Mouse (Mus musculus) midbrain, embryonic 10.5 days (tissue): ENCODE measurements around the gene Aak1. TPM values are rescaled to one million over a fixed set of nuclear protein-coding genes. Genes with fewer than 3 reads are reported as not detected.

ENCODE experiments used
- DNase-seq: peaks from one replicate; pipeline ENCODE4 v3.0.0-alpha.2; 2017; ENCODE audit warnings: low spot score
- H3K27ac ChIP-seq: fragments of 300-500 bp; sonication (generic); replicated peaks from 2 replicates; pipeline ENCODE4 v1.5.1; 2016; ENCODE audit warnings: mild to moderate bottlenecking
- H3K27me3 ChIP-seq: fragments of 300-500 bp; sonication (generic); 2 replicates; pipeline ENCODE4 v1.6.1; 2016; ENCODE audit warnings: low read depth, mild to moderate bottlenecking; ENCODE audit not compliant: poor library complexity, severe bottlenecking
- H3K36me3 ChIP-seq: fragments of 300-500 bp; sonication (generic); 2 replicates; pipeline ENCODE4 v1.6.1; 2016; ENCODE audit warnings: mild to moderate bottlenecking, moderate library complexity
- H3K4me1 ChIP-seq: fragments of 300-500 bp; sonication (generic); 2 replicates; pipeline ENCODE4 v1.6.1; 2016
- H3K4me3 ChIP-seq: fragments of 300-500 bp; sonication (generic); 2 replicates; pipeline ENCODE4 v1.5.1; 2016; ENCODE audit warnings: mild to moderate bottlenecking, moderate library complexity
- H3K9me3 ChIP-seq: fragments of 300-500 bp; sonication (generic); replicated peaks from 2 replicates; pipeline ENCODE4 v1.6.1; 2016; ENCODE audit warnings: mild to moderate bottlenecking
- WGBS: fragments of 180-500 bp; shearing (Covaris S2); methylation state at CpG from one replicate; pipeline ENCODE4 v1.1.7; 2016; 5-methylcytosine and 5-hydroxymethylcytosine counted together
- polyA plus RNA-seq: library from polyadenylated mRNA; unstranded; fragments of >200 nt; fragmentation: Nextera tagmentation; extraction: Ambion mirVana; gene quantifications from 2 replicates; pipeline ENCODE4 v1.2.1, GENCODE M21; 2016

Aak1 gene
- polyA plus RNA-seq, 1 experiment from 2014 or later: 10.2 TPM

DNA sequence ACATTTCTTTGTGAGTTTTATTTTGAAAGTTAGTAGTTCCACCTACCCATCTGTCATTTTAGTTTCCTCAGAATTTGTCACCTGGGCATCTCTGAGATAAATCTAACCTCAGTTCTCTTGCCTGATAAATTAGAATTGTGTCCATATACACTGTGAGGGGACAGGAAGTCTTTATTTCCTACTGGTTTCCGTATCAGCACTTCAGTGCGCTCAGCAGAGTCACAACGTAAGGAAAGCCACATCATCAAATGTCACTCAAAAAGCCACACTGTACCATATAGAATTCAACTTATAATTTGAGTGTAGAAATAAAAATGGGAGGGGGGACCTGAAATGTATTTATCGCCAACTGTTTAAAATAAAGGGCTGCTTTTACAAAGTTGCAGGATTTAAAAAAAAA is 144.9 kb downstream of the Aak1 start:
- 89% methylated on average over 4 of the region's 4 CpGs for WGBS
- Histone ChIP-seq H3K27ac (no peak overlapping the region), H3K27me3 (no peaks in the 10 kb centered on the region), H3K4me1 (no peaks in the 10 kb centered on the region), H3K36me3 (peaks cover 44% of the 10 kb centered on the region), H3K9me3 (no peaks in the 10 kb centered on the region), H3K4me3 (no peak overlapping the region)
- no peak for DNase-seq

- no peak for DNase-seq
- H3K4me1 ChIP-seq: no peaks in the 10 kb centered on the region
- H3K36me3 ChIP-seq: peaks cover 42% of the 10 kb centered on the region
- no peak overlapping the region for H3K4me3 ChIP-seq
- H3K27me3 ChIP-seq: no peaks in the 10 kb centered on the region
- no peaks in the 10 kb centered on the region for H3K9me3 ChIP-seq
- WGBS: 87% methylated on average over 5 of the region's 5 CpGs
- H3K27ac ChIP-seq: no peak overlapping the region
Measured at GRCm38 (mm10) chr6:86996629-86997307, 147.5 kb downstream of the Aak1 start.

- H3K9me3 ChIP-seq: no peaks in the 10 kb centered on the region
Measured at GRCm38 (mm10) chr6:86997360-86997759, 148.0 kb downstream of the Aak1 start.

GRCm38 (mm10) chr6:87001995-87002394 is 152.7 kb downstream of the Aak1 start:
- Histone ChIP-seq H3K4me3 (no peak overlapping the region), H3K27ac (no peak overlapping the region), H3K4me1 (no peaks in the 10 kb centered on the region), H3K9me3 (no peaks in the 10 kb centered on the region), H3K27me3 (no peaks in the 10 kb centered on the region), H3K36me3 (peaks cover 22% of the 10 kb centered on the region)
- WGBS: 94% methylated on average over 6 of the region's 6 CpGs
- DNase-seq: no peak

More at GRCm38 (mm10) chr6:86997360-86997759, 148.0 kb downstream of the Aak1 start:
- no peaks in the 10 kb centered on the region for H3K4me1 ChIP-seq
- H3K27me3 ChIP-seq: no peaks in the 10 kb centered on the region
- no peak for DNase-seq
- H3K36me3 ChIP-seq: peaks cover 42% of the 10 kb centered on the region
- no peak overlapping the region for H3K4me3 ChIP-seq
- 94% methylated on average over 6 of the region's 6 CpGs for WGBS
- H3K27ac ChIP-seq: no peak overlapping the region

DNA sequence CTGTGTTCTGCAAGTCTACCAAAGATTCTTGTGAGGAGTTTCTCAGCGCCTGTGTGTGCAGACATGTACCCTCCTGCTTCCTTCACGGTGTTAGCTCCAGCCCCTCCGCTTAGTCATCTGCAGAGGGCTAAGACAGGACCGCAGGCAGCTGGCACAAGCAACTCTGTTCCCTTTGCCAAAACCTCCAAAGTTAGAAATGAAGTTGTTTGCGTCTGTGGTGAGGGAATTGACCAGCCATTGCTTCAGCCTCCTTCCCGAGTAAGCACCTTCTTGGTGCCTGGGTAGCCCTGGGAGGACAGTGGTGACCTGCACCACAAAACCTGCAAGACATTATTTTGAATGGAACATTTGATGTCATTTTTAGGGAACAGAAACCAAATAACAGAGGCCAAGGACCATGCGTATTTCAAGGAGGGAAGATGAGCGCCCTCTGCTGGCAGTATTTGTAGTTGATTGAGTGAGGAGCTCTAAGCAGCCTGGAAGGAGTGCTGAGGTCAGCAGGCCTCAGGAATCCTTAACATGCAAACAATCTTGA is 153.3 kb downstream of the Aak1 start:
- no peak overlapping the region for H3K27ac ChIP-seq
- 55% methylated on average over 8 of the region's 8 CpGs for WGBS
- H3K27me3 ChIP-seq: no peaks in the 10 kb centered on the region
- DNase-seq: peak; percentile 78
- no peaks in the 10 kb centered on the region for H3K9me3 ChIP-seq
- no peak overlapping the region for H3K4me3 ChIP-seq
- H3K4me1 ChIP-seq: no peaks in the 10 kb centered on the region
- H3K36me3 ChIP-seq: peaks cover 16% of the 10 kb centered on the region

GRCm38 (mm10) chr6:87004099-87004498 is 154.8 kb downstream of the Aak1 start:
- Histone ChIP-seq H3K27me3 (no peaks in the 10 kb centered on the region), H3K9me3 (no peaks in the 10 kb centered on the region), H3K4me3 (no peak overlapping the region), H3K36me3 (0 out of 2 replicates have a peak, but pooled peaks cover 3% of the 10 kb centered on the region), H3K4me1 (peaks cover under 1% of the 10 kb centered on the region), H3K27ac (no peak overlapping the region)
- no peak for DNase-seq
- 83% methylated on average over 2 of the region's 2 CpGs for WGBS

GRCm38 (mm10) chr6:87005577-87005976 is 156.3 kb downstream of the Aak1 start:
- Histone ChIP-seq H3K4me3 (no peak overlapping the region), H3K27ac (no peak overlapping the region), H3K36me3 (no peaks in the 10 kb centered on the region), H3K4me1 (peaks cover 10% of the 10 kb centered on the region), H3K9me3 (no peaks in the 10 kb centered on the region), H3K27me3 (no peaks in the 10 kb centered on the region)
- no peak for DNase-seq

GRCm38 (mm10) chr6:87008887-87009286 is 159.6 kb downstream of the Aak1 start, which contains the start of gene Nfu1:
Nfu1 (plus strand) TSS chr6:87009236.
- Histone ChIP-seq H3K9me3 (no peaks in the 10 kb centered on the region), H3K36me3 (peaks cover 7% of the 10 kb centered on the region), H3K4me1 (peaks cover 17% of the 10 kb centered on the region), H3K27me3 (no peaks in the 10 kb centered on the region), H3K4me3 (peak within 1 kb of the TSS; percentile 92), H3K27ac (peak within 1 kb of the TSS; percentile 95)
- no peak for DNase-seq
- WGBS: 76% methylated on average over 6 of the region's 6 CpGs

DNA sequence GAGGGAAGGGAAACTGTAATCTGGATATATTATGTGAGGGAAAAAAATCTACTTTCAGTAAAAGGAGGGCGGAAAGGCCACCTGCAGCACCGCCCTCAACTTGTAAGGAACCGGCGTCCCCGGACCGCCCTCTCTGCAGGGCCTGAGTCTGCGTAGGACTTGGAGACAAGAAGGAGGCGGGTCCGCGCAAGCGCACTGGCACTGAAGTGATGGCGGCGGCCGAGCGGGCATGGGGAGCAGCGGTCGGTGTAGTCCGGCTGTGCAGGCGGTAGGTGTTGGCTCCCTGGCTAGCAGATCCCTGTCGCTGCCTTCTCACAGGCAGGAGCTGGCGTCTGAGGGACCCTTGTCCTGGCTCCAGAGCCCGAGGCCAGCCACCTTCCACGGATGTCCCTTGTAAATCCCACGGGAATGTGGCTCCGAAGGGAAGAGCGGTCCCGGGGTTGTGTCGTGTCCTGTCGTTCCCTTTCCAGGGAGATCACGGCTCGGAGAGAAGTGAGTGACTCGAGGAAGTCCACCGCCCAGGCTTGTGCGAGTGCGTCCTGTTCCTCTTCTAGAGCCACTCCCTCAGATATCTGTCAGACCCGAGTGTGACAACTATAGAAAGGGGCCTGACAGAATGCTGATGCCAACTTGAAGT is 160.5 kb downstream of the Aak1 start:
- H3K27me3 ChIP-seq: no peaks in the 10 kb centered on the region
- peaks cover 14% of the 10 kb centered on the region for H3K36me3 ChIP-seq
- DNase-seq: peak; percentile 93
- H3K4me1 ChIP-seq: peaks cover 17% of the 10 kb centered on the region
- WGBS: 0% methylated on average over 36 of the region's 36 CpGs
- H3K27ac ChIP-seq: peak overlapping the region; percentile 95
- H3K9me3 ChIP-seq: no peaks in the 10 kb centered on the region
- peak overlapping the region; percentile 92 for H3K4me3 ChIP-seq

DNA sequence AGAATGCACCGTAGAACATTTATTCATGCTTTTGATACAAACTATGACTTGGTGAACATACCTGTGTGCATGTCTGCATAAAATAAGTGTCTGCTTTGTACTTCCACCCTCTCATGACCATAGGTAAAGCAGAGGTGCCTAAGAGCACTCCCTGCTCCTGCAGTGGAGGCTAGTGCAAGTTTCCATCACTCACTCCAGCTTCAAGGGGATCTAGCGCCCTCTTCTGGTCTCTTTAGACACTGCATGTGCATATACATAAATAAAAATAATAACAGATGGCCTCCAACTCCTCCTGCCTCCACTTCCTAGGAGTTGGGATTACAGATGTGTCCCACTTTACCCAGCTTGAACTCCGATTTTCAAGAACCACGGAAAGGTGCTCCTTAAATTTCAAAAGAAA is 167.6 kb downstream of the Aak1 start:
- peak; percentile 37 for DNase-seq
- 63% methylated on average over 4 of the region's 4 CpGs for WGBS
- no peak overlapping the region for H3K27ac ChIP-seq
- no peak overlapping the region for H3K4me3 ChIP-seq
- H3K27me3 ChIP-seq: no peaks in the 10 kb centered on the region
- peaks cover 72% of the 10 kb centered on the region for H3K36me3 ChIP-seq
- H3K4me1 ChIP-seq: no peaks in the 10 kb centered on the region
- H3K9me3 ChIP-seq: peaks cover 6% of the 10 kb centered on the region

DNA sequence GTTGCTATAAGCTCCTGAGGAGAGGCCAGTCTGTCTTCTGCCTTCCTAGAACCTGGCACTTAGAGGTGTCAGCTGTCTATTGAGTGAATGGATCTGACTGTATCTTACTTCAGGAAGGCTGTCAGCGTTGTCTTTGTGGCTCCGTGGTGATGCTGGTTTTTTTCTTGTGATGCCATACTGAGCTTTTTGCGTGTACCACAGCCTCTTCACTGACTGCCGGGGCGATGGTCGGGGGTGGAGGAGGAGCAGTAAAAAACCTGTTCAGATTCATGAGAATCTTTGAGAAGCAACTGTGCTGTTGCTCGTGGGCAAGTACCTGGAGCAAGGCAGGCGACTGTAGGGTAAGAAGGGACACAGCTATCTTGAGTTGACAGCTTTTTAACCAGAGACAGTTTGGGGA is 169.6 kb downstream of the Aak1 start:
- Histone ChIP-seq H3K4me3 (no peak overlapping the region), H3K27me3 (no peaks in the 10 kb centered on the region), H3K4me1 (no peaks in the 10 kb centered on the region), H3K9me3 (peaks cover 6% of the 10 kb centered on the region), H3K27ac (no peak overlapping the region), H3K36me3 (peaks cover 81% of the 10 kb centered on the region)
- 90% methylated on average over 8 of the region's 8 CpGs for WGBS
- DNase-seq: no peak

GRCm38 (mm10) chr6:87021791-87022190 is 172.5 kb downstream of the Aak1 start:
- H3K4me1 ChIP-seq: no peaks in the 10 kb centered on the region

DNA sequence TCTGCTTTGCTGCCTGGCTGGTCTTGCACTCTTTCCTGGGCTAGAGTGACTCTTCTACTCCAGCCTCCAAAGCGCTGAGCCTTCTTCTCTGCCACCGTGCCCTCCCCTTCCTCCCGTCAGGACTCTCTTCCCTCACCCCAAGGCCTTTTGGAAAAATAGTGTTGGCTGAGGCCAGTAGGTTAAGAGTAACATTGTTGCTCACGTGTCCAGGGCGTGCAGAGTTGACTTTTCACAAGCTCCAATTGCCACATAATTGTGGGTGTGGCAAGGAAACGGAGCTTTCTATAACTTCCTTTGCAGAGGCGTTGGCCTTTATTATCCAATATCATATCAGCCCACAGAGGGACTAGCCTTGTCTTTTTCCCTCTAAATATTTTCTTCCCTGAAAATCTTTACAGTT is 177.7 kb downstream of the Aak1 start:
- DNase-seq: no peak
- 89% methylated on average over 7 of the region's 7 CpGs for WGBS
- Histone ChIP-seq H3K36me3 (peaks cover 78% of the 10 kb centered on the region), H3K4me1 (no peaks in the 10 kb centered on the region), H3K9me3 (no peaks in the 10 kb centered on the region), H3K4me3 (no peak overlapping the region), H3K27ac (no peak overlapping the region), H3K27me3 (no peaks in the 10 kb centered on the region)

More at GRCm38 (mm10) chr6:87021791-87022190, 172.5 kb downstream of the Aak1 start:
- no peak overlapping the region for H3K27ac ChIP-seq
- no peaks in the 10 kb centered on the region for H3K27me3 ChIP-seq
- WGBS: 98% methylated on average over 12 of the region's 12 CpGs
- no peak for DNase-seq
- no peak overlapping the region for H3K4me3 ChIP-seq
- H3K36me3 ChIP-seq: peaks cover 90% of the 10 kb centered on the region
- H3K9me3 ChIP-seq: peaks cover 6% of the 10 kb centered on the region
